Mouse (Mus musculus) lung, embryonic 14.5 days (tissue): ENCODE results near the gene Ncf1. TPM values are rescaled to one million over a fixed set of nuclear protein-coding genes. Genes with fewer than 3 reads are reported as not detected.

Source experiments
- ATAC-seq: fragments of 200-750 bp; cut with Nextera tagmentation; 2 replicates; pipeline ENCODE4 v1.8.0; 2017; ENCODE audit warnings: mild to moderate bottlenecking, moderate TSS enrichment, moderate library complexity; ENCODE audit not compliant: insufficient read depth
- DNase-seq: peaks from one replicate; pipeline ENCODE4 v3.0.0-alpha.2; 2015
- H3K27ac ChIP-seq: fragments of 300-500 bp; sonication (generic); 2 replicates; pipeline ENCODE4 v1.5.1; 2014; ENCODE audit warnings: low read depth, mild to moderate bottlenecking, moderate library complexity
- H3K27me3 ChIP-seq: fragments of 300-500 bp; sonication (generic); 2 replicates; pipeline ENCODE4 v1.6.1; 2014; ENCODE audit warnings: low read length, control low read depth; ENCODE audit not compliant: insufficient read depth
- H3K36me3 ChIP-seq: fragments of 300-500 bp; sonication (generic); 2 replicates; pipeline ENCODE4 v1.6.1; 2014; ENCODE audit warnings: control low read depth; ENCODE audit not compliant: insufficient read depth
- H3K4me1 ChIP-seq: fragments of 300-500 bp; sonication (generic); 2 replicates; pipeline ENCODE4 v1.6.1; 2014; ENCODE audit warnings: antibody characterized with exemption, control low read depth; ENCODE audit not compliant: insufficient read depth
- H3K4me2 ChIP-seq: fragments of 300-500 bp; sonication (generic); 2 replicates; pipeline ENCODE4 v1.6.1; 2014; ENCODE audit warnings: mild to moderate bottlenecking
- H3K4me3 ChIP-seq: fragments of 300-500 bp; sonication (generic); 2 replicates; pipeline ENCODE4 v1.5.1; 2014; ENCODE audit warnings: low read depth, low read length
- H3K9ac ChIP-seq: fragments of 300-500 bp; sonication (generic); 2 replicates; pipeline ENCODE4 v1.6.1; 2014
- H3K9me3 ChIP-seq: fragments of 300-500 bp; sonication (generic); 2 replicates; pipeline ENCODE4 v1.6.1; 2016; ENCODE audit warnings: low read depth, low read length, control low read depth
- CTCF ChIP-seq: IDR thresholded peaks from 2 replicates; pipeline ENCODE4 v1.5.1; 2016; ENCODE audit warnings: antibody characterized with exemption, low read depth
- WGBS: fragments of 180-500 bp; shearing (Covaris S2); extraction: QIAGEN DNeasy Blood & Tissue Kit; methylation state at CpG from one replicate; pipeline ENCODE4 v1.1.7; 2014; 5-methylcytosine and 5-hydroxymethylcytosine counted together
- polyA plus RNA-seq: library from polyadenylated mRNA; unstranded; fragments of >200 nt; fragmentation: Nextera tagmentation; extraction: Ambion mirVana; gene quantifications from 2 replicates; pipeline ENCODE4 v1.2.1, GENCODE M21; 2014

The Ncf1 gene
- polyA plus RNA-seq, 1 experiment from 2014 or later = 4.8 TPM

DNA sequence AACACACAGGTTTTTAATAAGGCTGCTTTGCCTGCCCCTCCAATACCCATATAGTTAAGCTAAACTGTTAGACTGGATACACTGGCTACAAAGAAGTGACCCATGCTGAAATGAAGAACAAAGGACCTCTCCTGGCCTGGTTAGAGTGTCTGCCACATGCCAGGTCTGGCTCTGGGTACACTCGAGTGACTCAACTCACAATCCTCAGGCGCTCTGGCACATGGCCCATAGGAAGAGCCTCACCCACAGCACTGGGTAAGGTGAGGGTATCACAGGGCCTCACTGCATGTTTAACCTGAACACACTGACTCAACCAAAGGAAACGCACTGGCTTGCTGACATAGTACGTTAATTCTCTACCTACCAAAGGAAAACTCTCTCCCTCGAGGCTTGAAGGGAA is 16.7 kb upstream of the Ncf1 start:
- no peak overlapping the region for H3K4me2 ChIP-seq
- WGBS = 94% methylated on average over 5 of the region's 5 CpGs
- TF ChIP-seq CTCF = no peak

GRCm38 (mm10) chr5:134244890-134245289 is 15.5 kb upstream of the Ncf1 start:
- WGBS = 76% methylated on average over 5 of the region's 5 CpGs

More for the DNA sequence above, 16.7 kb upstream of the Ncf1 start:
- ATAC-seq (no peak), DNase-seq (no peak)
- Histone ChIP-seq H3K27me3 (no peaks in the 10 kb centered on the region), H3K4me1 (no peaks in the 10 kb centered on the region), H3K36me3 (peaks cover 100% of the 10 kb centered on the region), H3K4me3 (no peak overlapping the region), H3K9me3 (no peaks in the 10 kb centered on the region), H3K9ac (no peak overlapping the region), H3K27ac (no peak overlapping the region)

DNA sequence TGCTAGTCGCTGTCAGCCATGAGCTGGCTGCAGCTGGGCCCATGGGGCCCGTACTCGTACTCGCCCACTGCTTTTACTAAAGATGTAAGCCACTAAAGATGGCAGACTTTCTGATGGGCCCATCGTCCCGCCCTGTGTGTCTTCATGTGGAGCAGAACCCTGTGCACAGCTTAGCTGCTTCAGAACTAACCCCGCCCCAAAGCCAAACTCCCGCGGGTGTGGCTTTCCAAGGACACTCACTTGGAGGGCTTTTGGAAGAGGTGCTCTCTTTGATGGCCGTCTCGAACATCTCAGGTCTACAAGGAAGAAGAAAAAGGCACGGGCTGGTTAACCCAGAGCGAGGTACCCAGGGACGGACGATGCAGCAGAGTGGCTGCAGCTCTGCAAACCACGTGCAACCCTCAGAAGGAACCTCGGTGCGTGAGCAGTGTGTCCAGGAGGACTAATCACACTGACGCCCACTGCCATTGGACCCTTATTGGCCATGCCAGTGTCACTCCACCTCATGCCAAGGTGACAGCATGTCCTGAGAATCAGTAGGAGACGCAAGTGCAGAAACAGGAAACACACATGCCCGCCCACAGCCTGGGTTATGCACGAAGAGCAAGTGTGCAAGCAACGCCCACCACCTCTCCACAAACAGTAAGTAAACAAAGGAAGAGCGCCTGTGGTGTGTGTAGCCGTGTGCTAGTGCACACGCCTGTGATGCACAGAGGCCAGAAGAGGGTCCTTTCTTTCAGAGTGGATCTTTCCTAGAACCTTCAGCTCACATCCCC is 14.4 kb upstream of the Ncf1 start:
- no peak overlapping the region for H3K27ac ChIP-seq
- no peaks in the 10 kb centered on the region for H3K9me3 ChIP-seq
- DNase-seq = no peak
- H3K36me3 ChIP-seq = peaks cover 100% of the 10 kb centered on the region
- H3K4me2 ChIP-seq = no peak overlapping the region
- WGBS = 86% methylated on average over 26 of the region's 26 CpGs
- TF ChIP-seq CTCF = no peak
- no peak overlapping the region for H3K9ac ChIP-seq
- no peaks in the 10 kb centered on the region for H3K4me1 ChIP-seq
- no peak for ATAC-seq
- no peak overlapping the region for H3K4me3 ChIP-seq
- no peaks in the 10 kb centered on the region for H3K27me3 ChIP-seq

More at GRCm38 (mm10) chr5:134244890-134245289, 15.5 kb upstream of the Ncf1 start:
- no peaks in the 10 kb centered on the region for H3K4me1 ChIP-seq
- no peak overlapping the region for H3K4me2 ChIP-seq
- H3K36me3 ChIP-seq = peaks cover 100% of the 10 kb centered on the region
- TF ChIP-seq CTCF = no peak
- no peak overlapping the region for H3K9ac ChIP-seq
- no peak overlapping the region for H3K27ac ChIP-seq
- H3K27me3 ChIP-seq = no peaks in the 10 kb centered on the region
- ATAC-seq = no peak
- no peaks in the 10 kb centered on the region for H3K9me3 ChIP-seq
- no peak overlapping the region for H3K4me3 ChIP-seq
- no peak for DNase-seq

DNA sequence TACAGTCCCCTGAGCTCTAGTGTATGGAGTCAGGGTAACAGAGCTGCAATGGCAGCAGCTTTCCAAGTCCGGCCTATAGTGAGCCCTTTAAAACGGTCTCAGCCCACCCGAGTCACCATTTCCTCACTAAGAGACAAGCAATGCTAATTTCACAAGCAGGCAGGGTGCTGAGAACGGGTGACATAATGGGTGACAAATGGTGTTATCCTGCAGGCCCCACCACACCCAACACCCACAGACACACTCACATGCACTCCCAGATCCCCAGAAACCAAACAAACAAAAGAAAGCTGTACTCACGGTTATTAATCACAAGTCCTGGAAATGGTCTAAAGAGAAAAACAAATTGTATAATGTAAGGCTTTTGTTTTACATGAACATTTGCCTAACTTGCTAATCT is 12.4 kb upstream of the Ncf1 start:
- 81% methylated on average over 5 of the region's 5 CpGs for WGBS
- Histone ChIP-seq H3K27me3 (no peaks in the 10 kb centered on the region), H3K9me3 (no peaks in the 10 kb centered on the region), H3K4me3 (no peak overlapping the region), H3K27ac (no peak overlapping the region), H3K4me2 (no peak overlapping the region), H3K4me1 (no peaks in the 10 kb centered on the region), H3K9ac (no peak overlapping the region), H3K36me3 (peaks cover 100% of the 10 kb centered on the region)
- no peak for TF ChIP-seq CTCF
- DNase-seq (no peak), ATAC-seq (no peak)

GRCm38 (mm10) chr5:134237936-134238760 is 8.7 kb upstream of the Ncf1 start:
- TF ChIP-seq CTCF = no peak
- Histone ChIP-seq H3K4me3 (no peak overlapping the region), H3K9me3 (no peaks in the 10 kb centered on the region), H3K4me1 (peaks cover 3% of the 10 kb centered on the region), H3K9ac (no peak overlapping the region), H3K36me3 (peaks cover 79% of the 10 kb centered on the region), H3K4me2 (no peak overlapping the region), H3K27ac (no peak overlapping the region), H3K27me3 (no peaks in the 10 kb centered on the region)
- 87% methylated on average over 28 of the region's 28 CpGs for WGBS
- no peak for ATAC-seq
- no peak for DNase-seq

DNA sequence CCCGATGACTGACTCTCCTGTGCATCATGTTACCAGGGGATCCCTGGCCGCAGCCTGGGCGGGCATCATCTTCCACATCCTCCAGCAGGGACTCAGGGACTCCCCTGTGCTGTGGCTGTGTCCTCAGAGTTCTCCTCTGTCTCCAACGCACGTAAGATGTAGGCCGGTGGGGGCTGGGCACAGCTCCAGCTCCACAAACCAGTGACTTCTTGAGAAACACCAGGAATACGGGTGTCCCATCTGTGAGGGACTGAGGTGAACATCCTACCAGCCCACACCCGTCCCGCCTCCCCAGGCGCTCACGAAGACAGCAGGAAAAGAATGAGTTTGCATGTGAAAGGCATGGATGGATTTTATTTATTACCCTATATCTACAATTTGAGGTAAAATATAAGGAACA is 8.1 kb upstream of the Ncf1 start:
- Histone ChIP-seq H3K9ac (no peak overlapping the region), H3K36me3 (peaks cover 73% of the 10 kb centered on the region), H3K9me3 (no peaks in the 10 kb centered on the region), H3K4me2 (no peak overlapping the region), H3K27me3 (no peaks in the 10 kb centered on the region), H3K4me3 (no peak overlapping the region), H3K27ac (no peak overlapping the region), H3K4me1 (peaks cover 3% of the 10 kb centered on the region)
- 86% methylated on average over 11 of the region's 11 CpGs for WGBS
- no peak for ATAC-seq
- no peak for DNase-seq
- TF ChIP-seq CTCF = no peak

DNA sequence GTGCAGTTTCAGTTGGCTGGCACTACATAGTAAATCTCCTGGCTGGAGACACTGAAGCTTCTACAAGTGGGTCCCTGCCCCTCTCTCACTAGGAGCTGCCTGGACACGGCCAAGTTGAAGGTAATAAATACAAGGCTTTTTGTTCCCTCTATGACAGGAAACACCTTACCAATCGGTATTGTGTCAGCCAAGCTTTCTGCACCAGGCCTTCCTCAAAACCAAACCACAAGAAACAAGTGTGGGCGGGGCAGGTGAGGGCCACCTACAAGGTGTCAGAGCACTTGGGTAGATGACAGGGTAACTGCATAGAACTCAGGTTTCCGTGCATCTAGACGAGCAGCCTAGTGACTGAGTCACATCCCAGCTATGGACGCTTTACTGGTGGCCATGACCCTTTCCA is 7.4 kb upstream of the Ncf1 start:
- no peak overlapping the region for H3K27ac ChIP-seq
- H3K4me2 ChIP-seq = no peak overlapping the region
- H3K27me3 ChIP-seq = no peaks in the 10 kb centered on the region
- no peak for TF ChIP-seq CTCF
- 70% methylated on average over 6 of the region's 6 CpGs for WGBS
- no peak overlapping the region for H3K9ac ChIP-seq
- H3K4me3 ChIP-seq = no peak overlapping the region
- peaks cover 3% of the 10 kb centered on the region for H3K4me1 ChIP-seq
- no peak for ATAC-seq
- peaks cover 65% of the 10 kb centered on the region for H3K36me3 ChIP-seq
- H3K9me3 ChIP-seq = no peaks in the 10 kb centered on the region
- no peak for DNase-seq
